Mouse (Mus musculus) A20 (cell line): ENCODE measurements around the gene Ptprn2.

Source experiments
- DNase-seq: peaks from one replicate; pipeline ENCODE4 v3.0.0-alpha.2; 2011; ENCODE audit warnings: low read depth, low spot score

The Ptprn2 gene

GRCm38 (mm10) chr12:117214272-117214671 is 728.8 kb downstream of the Ptprn2 start:
- no peak for DNase-seq

GRCm38 (mm10) chr12:117214919-117215318 is 729.4 kb downstream of the Ptprn2 start:
- DNase-seq, result no peak

- no peak for DNase-seq
Observed at GRCm38 (mm10) chr12:117221909-117222308, 736.4 kb downstream of the Ptprn2 start.

- DNase-seq, result no peak
Observed at GRCm38 (mm10) chr12:117224036-117224435, 738.5 kb downstream of the Ptprn2 start.

- no peak for DNase-seq
Observed at GRCm38 (mm10) chr12:117227236-117227635, 741.7 kb downstream of the Ptprn2 start.

GRCm38 (mm10) chr12:117229442-117229841 is 743.9 kb downstream of the Ptprn2 start:
- DNase-seq, result no peak

GRCm38 (mm10) chr12:117230282-117230681 is 744.8 kb downstream of the Ptprn2 start:
- DNase-seq, result no peak

GRCm38 (mm10) chr12:117231850-117232249 is 746.3 kb downstream of the Ptprn2 start:
- no peak for DNase-seq

GRCm38 (mm10) chr12:117235114-117235513 is 749.6 kb downstream of the Ptprn2 start:
- DNase-seq, result no peak

GRCm38 (mm10) chr12:117236020-117236734 is 750.7 kb downstream of the Ptprn2 start:
- DNase-seq, result no peak

- no peak for DNase-seq
Observed at GRCm38 (mm10) chr12:117236981-117237380, 751.5 kb downstream of the Ptprn2 start.

GRCm38 (mm10) chr12:117239927-117240715 is 754.6 kb downstream of the Ptprn2 start:
- DNase-seq, result no peak

- no peak for DNase-seq
Observed at GRCm38 (mm10) chr12:117242181-117242580, 756.7 kb downstream of the Ptprn2 start.

- DNase-seq, result no peak
Observed at GRCm38 (mm10) chr12:117245885-117246478, 760.5 kb downstream of the Ptprn2 start.

GRCm38 (mm10) chr12:117250465-117250864 is 764.9 kb downstream of the Ptprn2 start:
- DNase-seq, result no peak

GRCm38 (mm10) chr12:117251663-117252425 is 766.3 kb downstream of the Ptprn2 start:
- no peak for DNase-seq

GRCm38 (mm10) chr12:117252426-117252779 is 766.9 kb downstream of the Ptprn2 start:
- DNase-seq, result no peak

GRCm38 (mm10) chr12:117254356-117254755 is 768.8 kb downstream of the Ptprn2 start:
- no peak for DNase-seq

- no peak for DNase-seq
Observed at GRCm38 (mm10) chr12:117255325-117255724, 769.8 kb downstream of the Ptprn2 start.

GRCm38 (mm10) chr12:117255776-117256342 is 770.3 kb downstream of the Ptprn2 start:
- DNase-seq, result no peak

- no peak for DNase-seq
Observed at GRCm38 (mm10) chr12:117256849-117257204, 771.3 kb downstream of the Ptprn2 start.
